8 mouse cellular contexts compared by ENCODE assay signal in the genomic region with DNA sequence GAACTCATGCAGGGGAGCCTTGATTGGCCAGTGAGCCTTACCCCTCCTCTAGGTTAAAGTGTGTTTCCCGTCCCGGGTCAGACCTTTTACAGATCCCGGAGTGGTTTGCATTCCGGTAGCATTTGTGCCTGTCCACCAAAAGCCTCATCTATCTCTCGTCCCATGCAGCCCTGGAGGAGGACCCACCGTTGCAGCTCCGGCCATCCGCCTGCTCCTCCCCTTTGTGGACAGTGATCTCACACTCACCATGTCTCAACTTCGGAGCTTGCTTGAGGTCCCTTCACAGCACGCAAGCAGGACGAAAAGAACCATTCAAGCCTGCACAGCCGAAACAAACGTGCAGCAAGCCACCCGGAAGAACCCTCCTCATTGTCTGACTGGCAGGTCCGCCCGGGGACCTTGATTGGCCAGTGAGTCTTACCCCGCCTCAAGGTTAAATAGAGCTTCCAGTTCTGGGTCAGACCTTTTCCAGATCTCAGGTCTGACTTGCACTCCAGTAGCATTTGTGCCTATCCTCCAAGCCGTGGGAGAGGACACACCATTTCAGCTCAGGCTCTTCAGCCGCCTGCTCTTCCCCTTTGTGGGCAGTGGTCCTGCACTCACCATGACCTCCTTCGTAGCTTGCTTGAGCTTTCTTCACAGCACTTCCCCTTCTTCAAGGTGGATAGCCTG.
DNase-seq lines count a peak whose midpoint lies in the region; ATAC-seq lines count a peak whose summit lies in the region.

No protein-coding gene starts in this region.

- no peaks in the 10 kb centered on the region; the same call in 1 of the 2 replicates for H3K9me3 ChIP-seq in hindbrain, embryonic 11.5 days (ENCODE audit: control insufficient read depth, low read length)

- H3K9ac ChIP-seq in hindbrain, embryonic 11.5 days (ENCODE audit: low read depth, low read length), result peak overlapping the region; percentile 72

- peak overlapping the region; percentile 58; the same call in 1 of the 2 replicates for H3K27ac ChIP-seq in hindbrain, embryonic 11.5 days (ENCODE audit: low read depth, low read length)

- H3K27me3 ChIP-seq in hindbrain, embryonic 11.5 days (ENCODE audit: control insufficient read depth, insufficient read depth, low read length), result no peaks in the 10 kb centered on the region

- peak overlapping the region; percentile 58 for H3K4me2 ChIP-seq in hindbrain, embryonic 11.5 days (replicated peaks; ENCODE audit: low read depth, low read length)

- no peaks in the 10 kb centered on the region for H3K4me1 ChIP-seq in hindbrain, embryonic 11.5 days (replicated peaks; ENCODE audit: control insufficient read depth, insufficient read depth, low read length)

- peak overlapping the region; percentile 70 for H3K4me3 ChIP-seq in hindbrain, embryonic 11.5 days (ENCODE audit: low read depth, low read length)

- peak; percentile 89 for DNase-seq in Muller cell, postnatal 12 days (ENCODE audit: inconsistent ontology term)
- peak; percentile 84 for DNase-seq in cerebellum, adult 9-11 months
- peak; percentile 85 to 89 for DNase-seq in frontal cortex, adult 2 months (ENCODE audit: extremely low spot score in 1 of 2, low spot score in 1 of 2)
- peak; percentile 82 for DNase-seq in hindbrain, embryonic 11.5 days (ENCODE audit: low spot score)
- DNase-seq in layer of hippocampus, postnatal 10 days (ENCODE audit: low spot score in 2 of 2), result peak; percentile 76 to 81
- peak; percentile 86 for DNase-seq in lung, postnatal 10 days
- DNase-seq in ovary, postnatal 36 days (ENCODE audit: low spot score), result peak; percentile 77
- DNase-seq in thymus, postnatal 25 days, result peak; percentile 81

- under 1% methylated on average over 20 of the region's 20 CpGs for WGBS in hindbrain, embryonic 11.5 days

- no peaks in the 10 kb centered on the region for H3K36me3 ChIP-seq in hindbrain, embryonic 11.5 days (ENCODE audit: control insufficient read depth, insufficient read depth, low read length)

- peak; percentile 99 for ATAC-seq in hindbrain, embryonic 11.5 days (ENCODE audit: low FRiP score)

Comparison
In these comparisons a context has a peak if more than half of its experiments do, and no peak if none do; other contexts are left out.
1. Peak in every context shown above with its lines: DNase-seq, ATAC-seq, H3K4me3 ChIP-seq and H3K27ac ChIP-seq.